Mouse (Mus musculus) G1E (cell line): ENCODE data around the gene Olfr313.

ENCODE experiments used
- CTCF ChIP-seq: IDR thresholded peaks from 2 replicates; pipeline ENCODE4 v1.5.1; 2012; ENCODE audit warnings: low read depth, low read length, inconsistent platforms, mixed read lengths
- TAL1 ChIP-seq: conservative IDR thresholded peaks from 2 replicates; pipeline ENCODE4 v1.6.1; 2012; ENCODE audit warnings: low read depth, low read length, inconsistent platforms, mixed read lengths

DNA sequence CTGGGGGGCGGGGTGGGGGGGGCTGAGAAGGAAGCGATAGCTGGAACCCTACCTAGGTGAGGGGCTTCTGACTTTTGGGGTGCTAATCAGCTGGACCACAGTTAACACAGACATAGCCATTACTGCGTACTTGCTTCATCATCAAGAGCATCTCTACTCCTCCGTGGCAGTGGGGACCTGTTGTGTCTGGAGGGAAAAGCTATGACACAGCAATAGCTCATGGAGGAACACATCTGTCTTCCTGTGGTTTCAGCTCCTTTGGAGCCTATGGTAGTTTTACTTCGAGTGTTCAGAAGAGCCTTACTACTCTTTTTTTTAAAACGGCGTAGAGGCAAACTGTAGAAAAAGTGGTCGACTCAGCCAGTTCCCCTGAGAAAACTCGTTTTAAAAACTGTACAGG, 32.8 kb downstream of the Olfr313 start:
- TF ChIP-seq CTCF (no peak), TAL1 (no peak)
